Mouse (Mus musculus) spleen, adult 2 months (tissue): ENCODE measurements around the gene Fam172a. TPM values are rescaled to one million over a fixed set of nuclear protein-coding genes. Genes with fewer than 3 reads are reported as not detected.

Experiments used
- DNase-seq, 2 experiments: peaks; one replicate each; pipeline versions ENCODE4 v3.0.0 to v3.0.0-alpha.2; 2012 to 2021; ENCODE audit warnings: low spot score in 2 of 2, low read depth in 1 of 2
- H3K27ac ChIP-seq: fragments of 200-500 bp; 2 replicates; pipeline ENCODE4 v1.5.1; 2012; ENCODE audit warnings: low read length, inconsistent platforms; ENCODE audit not compliant: insufficient read depth
- H3K27me3 ChIP-seq: fragments of 200-500 bp; 2 replicates; pipeline ENCODE4 v1.6.1; 2012; ENCODE audit warnings: mild to moderate bottlenecking, moderate library complexity, low read length, inconsistent platforms; ENCODE audit not compliant: control insufficient read depth, insufficient read depth
- H3K36me3 ChIP-seq: fragments of 200-500 bp; 2 replicates; pipeline ENCODE4 v1.6.1; 2012; ENCODE audit warnings: mild to moderate bottlenecking, low read length, inconsistent platforms; ENCODE audit not compliant: control insufficient read depth, insufficient read depth
- H3K4me1 ChIP-seq: fragments of 200-500 bp; 2 replicates; pipeline ENCODE4 v1.6.1; 2011; ENCODE audit warnings: inconsistent platforms; ENCODE audit not compliant: control insufficient read depth, insufficient read depth, insufficient read length
- H3K4me3 ChIP-seq: fragments of 200-500 bp; 2 replicates; pipeline ENCODE4 v1.5.1; 2011; ENCODE audit warnings: mild to moderate bottlenecking, inconsistent platforms; ENCODE audit not compliant: insufficient read depth, insufficient read length; ENCODE audit errors: extremely low read depth
- CTCF ChIP-seq: fragments of 200-500 bp; IDR thresholded peaks from 2 replicates; pipeline ENCODE4 v1.5.1; 2011; ENCODE audit warnings: mild to moderate bottlenecking, inconsistent platforms; ENCODE audit not compliant: insufficient read depth, insufficient read length, insufficient replicate concordance; ENCODE audit errors: extremely low read depth
- POLR2A ChIP-seq: fragments of 200-500 bp; IDR thresholded peaks from 2 replicates; pipeline ENCODE4 v1.6.1; 2011; ENCODE audit warnings: low read depth, low read length, inconsistent platforms
- WGBS: fragments of 180-500 bp; shearing (Covaris S2); methylation state at CpG from one replicate; pipeline ENCODE4 v1.1.7; 2018; 5-methylcytosine and 5-hydroxymethylcytosine counted together
- polyA plus RNA-seq: library from polyadenylated mRNA; depleted of rRNA; stranded (reverse); fragments of >200 nt; gene quantifications from 2 replicates; pipeline ENCODE4 v1.2.3, GENCODE M21; 2012

Gene Fam172a
- polyA plus RNA-seq, 1 experiment: 7.1 TPM

GRCm38 (mm10) chr13:78177381-78177950 is 475.6 kb downstream of the Fam172a start:
- no peak overlapping the region for H3K27ac ChIP-seq
- peaks cover 23% of the 10 kb centered on the region for H3K27me3 ChIP-seq
- H3K4me1 ChIP-seq: no peaks in the 10 kb centered on the region
- H3K4me3 ChIP-seq: no peak overlapping the region
- no peak for TF ChIP-seq POLR2A
- no peak for TF ChIP-seq CTCF
- WGBS: 11% methylated on average over 5 of the region's 5 CpGs
- no peaks in the 10 kb centered on the region for H3K36me3 ChIP-seq
- DNase-seq: no peak

GRCm38 (mm10) chr13:78178021-78178420 is 476.2 kb downstream of the Fam172a start:
- TF ChIP-seq POLR2A (no peak), CTCF (no peak)
- 6% methylated on average over 1 of the region's 1 CpGs for WGBS

GRCm38 (mm10) chr13:78178771-78179170 is 476.9 kb downstream of the Fam172a start:
- no peak overlapping the region for H3K27ac ChIP-seq
- TF ChIP-seq POLR2A (no peak), CTCF (no peak)
- peaks cover 26% of the 10 kb centered on the region for H3K27me3 ChIP-seq
- no peak overlapping the region for H3K4me3 ChIP-seq
- no peak for DNase-seq
- 15% methylated on average over 5 of the region's 5 CpGs for WGBS
- no peaks in the 10 kb centered on the region for H3K4me1 ChIP-seq
- H3K36me3 ChIP-seq: no peaks in the 10 kb centered on the region

More at GRCm38 (mm10) chr13:78178021-78178420, 476.2 kb downstream of the Fam172a start:
- Histone ChIP-seq H3K4me1 (no peaks in the 10 kb centered on the region), H3K36me3 (no peaks in the 10 kb centered on the region), H3K27me3 (peaks cover 24% of the 10 kb centered on the region), H3K4me3 (no peak overlapping the region), H3K27ac (no peak overlapping the region)
- DNase-seq: no peak

DNA sequence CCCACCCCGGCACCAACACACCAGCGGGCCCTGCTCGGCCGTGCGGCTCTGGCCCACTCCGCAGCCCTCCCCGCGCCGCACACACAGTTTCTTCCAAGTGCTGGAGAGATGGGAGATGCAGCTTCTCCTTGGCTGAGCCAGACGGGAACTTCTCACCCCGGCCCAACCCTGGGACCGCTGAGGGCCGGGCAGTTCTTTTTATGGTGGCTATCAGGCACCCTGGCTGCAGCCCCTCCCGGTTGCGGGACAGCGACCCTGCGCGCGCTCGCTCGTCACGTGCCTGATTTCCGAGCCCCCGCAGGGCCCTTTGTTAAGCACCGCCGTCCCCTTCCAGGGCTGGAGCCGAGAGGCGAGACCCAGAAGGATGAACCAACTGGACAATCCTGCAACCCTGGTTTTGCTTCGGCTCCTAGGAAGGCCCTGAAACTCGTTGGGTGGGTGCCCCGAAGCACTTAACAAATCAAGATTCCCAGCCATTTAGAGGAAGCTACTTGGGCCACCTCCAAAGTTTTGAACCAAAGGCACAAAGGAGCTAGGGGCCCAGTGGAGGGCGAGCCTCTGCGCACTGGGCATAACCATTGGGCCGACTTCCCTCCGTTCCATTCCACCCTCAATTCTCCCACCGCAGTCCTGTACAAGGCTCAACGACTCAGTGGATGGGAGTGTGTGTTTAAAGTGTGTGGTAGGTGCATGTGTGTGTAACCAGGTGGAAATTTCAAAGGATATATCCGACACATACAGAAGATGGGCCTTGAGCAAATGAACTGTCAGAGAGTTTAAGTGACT is 477.7 kb downstream of the Fam172a start:
- Histone ChIP-seq H3K36me3 (no peaks in the 10 kb centered on the region), H3K4me3 (no peak overlapping the region), H3K4me1 (no peaks in the 10 kb centered on the region), H3K27me3 (peaks cover 29% of the 10 kb centered on the region), H3K27ac (no peak overlapping the region)
- DNase-seq: no peak
- TF ChIP-seq CTCF (no peak), POLR2A (no peak)
- 9% methylated on average over 38 of the region's 38 CpGs for WGBS

DNA sequence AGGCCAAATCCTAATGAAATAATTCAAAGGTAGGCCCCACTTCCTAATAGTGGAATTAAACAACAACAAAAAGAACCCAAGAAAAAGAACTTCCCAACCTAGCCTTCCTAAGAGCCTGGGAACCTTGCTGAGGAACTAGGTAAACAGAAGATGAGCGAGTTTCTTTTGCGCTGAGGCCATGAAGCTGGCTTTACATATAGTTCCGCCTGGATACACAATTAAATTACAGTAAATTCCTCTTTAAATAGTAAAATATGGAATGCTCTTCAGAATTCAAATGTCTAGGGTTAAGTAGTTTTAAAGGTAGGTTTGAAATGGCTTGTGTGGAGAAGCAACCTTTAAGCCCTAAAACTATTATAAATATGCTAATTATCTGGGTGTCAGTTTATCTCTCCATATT is 478.4 kb downstream of the Fam172a start:
- peaks cover 33% of the 10 kb centered on the region for H3K27me3 ChIP-seq

DNA sequence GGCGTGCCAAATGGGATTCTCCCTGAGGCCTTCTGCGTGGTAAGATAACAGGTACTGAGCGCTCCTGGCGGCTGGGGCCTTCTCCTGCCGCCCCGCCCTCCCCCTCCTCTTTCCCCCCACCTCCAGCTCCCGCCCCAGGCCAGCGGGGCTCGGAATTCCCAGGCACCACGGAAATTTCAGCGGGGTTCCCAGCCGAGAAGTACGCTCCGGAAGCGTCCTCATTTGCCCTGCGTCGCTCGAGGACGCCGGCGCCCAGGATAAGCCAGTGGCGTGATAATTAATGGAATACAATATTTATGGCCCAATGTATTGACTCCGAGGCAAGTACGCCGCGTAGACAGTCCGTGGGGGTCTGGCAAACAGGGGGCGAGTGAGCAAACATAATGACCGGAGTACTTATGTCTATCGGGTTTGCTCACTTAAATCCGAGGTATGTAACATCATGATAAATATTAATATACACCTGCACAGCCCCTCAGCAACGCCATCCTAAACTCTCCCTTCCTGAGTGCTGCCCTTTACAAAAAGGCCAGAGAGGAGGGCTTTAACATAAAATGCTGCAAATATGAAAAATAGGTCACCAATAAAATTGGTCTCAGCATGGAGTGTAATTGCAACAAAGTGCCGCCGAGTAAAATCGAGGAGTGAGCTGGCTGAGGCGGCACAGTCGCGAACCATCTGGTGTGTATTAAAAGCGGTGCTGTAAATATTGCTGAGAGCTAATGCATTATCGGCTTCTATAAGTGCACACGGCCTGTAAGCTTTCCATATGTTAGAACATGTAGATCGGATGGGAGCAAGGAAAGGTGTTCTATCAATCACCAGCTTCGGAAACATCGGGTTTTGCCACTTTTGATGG is 479.5 kb downstream of the Fam172a start:
- no peak overlapping the region for H3K4me3 ChIP-seq

More for the DNA sequence above, 478.4 kb downstream of the Fam172a start:
- Histone ChIP-seq H3K27ac (no peak overlapping the region), H3K4me1 (no peaks in the 10 kb centered on the region), H3K4me3 (no peak overlapping the region), H3K36me3 (no peaks in the 10 kb centered on the region)
- DNase-seq: no peak
- WGBS: 43% methylated on average over 3 of the region's 3 CpGs
- TF ChIP-seq CTCF (no peak), POLR2A (no peak)

GRCm38 (mm10) chr13:78181930-78182558 is 480.2 kb downstream of the Fam172a start:
- Histone ChIP-seq H3K36me3 (no peaks in the 10 kb centered on the region), H3K4me3 (no peak overlapping the region), H3K27ac (no peak overlapping the region), H3K4me1 (no peaks in the 10 kb centered on the region), H3K27me3 (peaks cover 31% of the 10 kb centered on the region)
- no peak for TF ChIP-seq POLR2A
- TF ChIP-seq CTCF: no peak
- 10% methylated on average over 13 of the region's 14 CpGs for WGBS
- no peak for DNase-seq

More for the DNA sequence above, 479.5 kb downstream of the Fam172a start:
- DNase-seq: no peak
- H3K4me1 ChIP-seq: no peaks in the 10 kb centered on the region
- H3K27me3 ChIP-seq: peaks cover 30% of the 10 kb centered on the region
- no peak for TF ChIP-seq POLR2A
- no peak for TF ChIP-seq CTCF
- no peaks in the 10 kb centered on the region for H3K36me3 ChIP-seq
- 9% methylated on average over 44 of the region's 44 CpGs for WGBS
- no peak overlapping the region for H3K27ac ChIP-seq
